30 mouse cellular contexts compared by ENCODE assay signal in the genomic region with DNA sequence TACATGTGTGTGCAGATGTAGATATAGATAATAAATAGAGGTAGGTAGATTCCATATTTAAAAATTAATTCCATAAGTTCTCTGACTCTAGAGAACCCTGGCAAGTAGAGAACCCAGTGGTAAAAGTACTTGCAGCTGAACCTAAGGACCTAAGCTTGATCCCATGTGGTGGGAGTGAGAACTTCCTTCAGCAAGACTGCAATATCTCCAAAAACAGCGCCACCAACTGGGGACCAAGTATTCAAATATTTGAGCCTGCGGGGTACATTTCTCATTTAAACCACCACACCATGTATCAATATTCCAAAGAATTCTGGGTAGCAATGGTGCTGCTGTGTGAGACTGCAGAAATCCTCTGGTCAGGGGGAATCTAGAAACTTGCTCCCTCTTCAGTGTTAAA. TPM values are rescaled to one million over a fixed set of nuclear protein-coding genes. Genes with fewer than 3 reads are reported as not detected.
DNase-seq lines count a peak whose midpoint lies in the region; ATAC-seq and TF ChIP-seq lines count a peak whose summit lies in the region.
"Had no signal": no experiment of that assay in that cellular context is flagged by ENCODE, and none has a peak within 500 bp of the region (broad histone marks: within the 10 kb centered on the region; RNA-seq: fewer than 3 reads in every experiment).

No protein-coding gene starts in this region.

- POLR2A ChIA-PET in Patski (lab: Charles Lee) = no interaction called here

- WGBS in lung, postnatal 0 days = 73% methylated on average over 2 of the region's 2 CpGs

- no peak overlapping the region for H3K9ac ChIP-seq in lung, postnatal 0 days (replicated peaks; ENCODE audit: low read depth)
- H3K9ac ChIP-seq: embryonic facial prominence, embryonic 15.5 days; heart, embryonic 15.5 days; hindbrain, embryonic 12.5 days; kidney, embryonic 15.5 days; limb, embryonic 13.5 days; neural tube, embryonic 13.5 days; stomach, embryonic 15.5 days had no signal

- H3K4me3 ChIP-seq in lung, postnatal 0 days (ENCODE audit: low read depth, low read length) = no peak overlapping the region
- H3K4me3 ChIP-seq: embryonic facial prominence, embryonic 10.5 days; embryonic facial prominence, embryonic 15.5 days; gastrocnemius, adult 2 months; heart, embryonic 10.5 days; heart, embryonic 15.5 days; hindbrain, embryonic 12.5 days; kidney, embryonic 15.5 days; limb, embryonic 13.5 days; midbrain, embryonic 10.5 days; neural tube, embryonic 13.5 days; stomach, embryonic 15.5 days had no signal

- in situ Hi-C loops in Patski (cut with MboI; ENCODE audit: low pct_unique_long_range_greater_than_20kb) = loop anchor here (5.0 kb wide), 1 partner anchor 63 kb away; no protein-coding TSS in a partner anchor

- ATAC-seq in lung, postnatal 0 days = no peak
- ATAC-seq in Patski = no peak
- ATAC-seq: forebrain, embryonic 14.5 days; hindbrain, postnatal 0 days had no signal

- H3K4me1 ChIP-seq in lung, postnatal 0 days (ENCODE audit: insufficient read depth, low read depth, low read length) = no peaks in the 10 kb centered on the region
- H3K4me1 ChIP-seq: embryonic facial prominence, embryonic 10.5 days; embryonic facial prominence, embryonic 15.5 days; heart, embryonic 15.5 days; hindbrain, embryonic 12.5 days; kidney, embryonic 15.5 days; limb, embryonic 13.5 days; midbrain, embryonic 10.5 days; neural tube, embryonic 13.5 days; stomach, embryonic 15.5 days had no signal

- CTCF ChIA-PET in Patski (lab: Charles Lee) = no interaction called here

- H3K27me3 ChIP-seq in lung, postnatal 0 days (replicated peaks; ENCODE audit: insufficient read depth, low read length) = no peaks in the 10 kb centered on the region
- no peaks in the 10 kb centered on the region for H3K27me3 ChIP-seq in Patski
- H3K27me3 ChIP-seq: CH12.LX; embryonic facial prominence, embryonic 15.5 days; heart, embryonic 15.5 days; hindbrain, embryonic 12.5 days; kidney, embryonic 15.5 days; limb, embryonic 13.5 days; neural tube, embryonic 13.5 days; stomach, embryonic 15.5 days had no signal

- H3K9me3 ChIP-seq in lung, postnatal 0 days (ENCODE audit: low read length) = no peaks in the 10 kb centered on the region
- H3K9me3 ChIP-seq: embryonic facial prominence, embryonic 10.5 days; embryonic facial prominence, embryonic 15.5 days; heart, embryonic 10.5 days; heart, embryonic 15.5 days; hindbrain, embryonic 12.5 days; kidney, embryonic 15.5 days; limb, embryonic 13.5 days; midbrain, embryonic 10.5 days; neural tube, embryonic 13.5 days; stomach, embryonic 15.5 days had no signal

- intact Hi-C loops in left cerebral cortex, postnatal 10 days (cut with DNase I) = no loop called here

- peak; percentile 27 for DNase-seq in heart, adult 11 months
- no peak for DNase-seq in heart, adult 18-20 months
- DNase-seq in lung, postnatal 0 days (ENCODE audit: low spot score) = no peak
- DNase-seq in lung, postnatal 25 days (ENCODE audit: low spot score) = no peak
- no peak for DNase-seq in Patski (ENCODE audit: low read depth, low spot score)
- DNase-seq in spleen, postnatal 4 days (ENCODE audit: low spot score in 2 of 2) = no peak
- DNase-seq in left cerebral cortex, postnatal 10 days (ENCODE audit: extremely low spot score in 1 of 2, low spot score in 2 of 2) = no peak
- DNase-seq: adrenal gland, adult 8-10 months; cerebellum, adult 8-10 months; cerebellum, postnatal 25 days; gastrocnemius, adult 2 months; heart, postnatal 36 days; kidney, adult 18-20 months; kidney, postnatal 25 days; lung, adult 18-20 months; lung, postnatal 10 days had no signal

- TF ChIP-seq EP300 in lung, postnatal 0 days (IDR thresholded peaks at IDR 0.05) = no peak

- no peak overlapping the region for H3K4me2 ChIP-seq in lung, postnatal 0 days (replicated peaks; ENCODE audit: low read depth, low read length)
- H3K4me2 ChIP-seq: embryonic facial prominence, embryonic 15.5 days; heart, embryonic 15.5 days; hindbrain, embryonic 12.5 days; kidney, embryonic 15.5 days; limb, embryonic 13.5 days; liver, embryonic 11.5 days; neural tube, embryonic 13.5 days; stomach, embryonic 15.5 days had no signal

- TF ChIP-seq CTCF in lung, postnatal 0 days (IDR thresholded peaks at IDR 0.05) = peak; percentile 34
- TF ChIP-seq CTCF in Patski (IDR thresholded peaks at IDR 0.05) = peak; percentile 19

- no peaks in the 10 kb centered on the region for H3K36me3 ChIP-seq in lung, postnatal 0 days (ENCODE audit: insufficient read depth, low read length)
- H3K36me3 ChIP-seq: embryonic facial prominence, embryonic 10.5 days; embryonic facial prominence, embryonic 15.5 days; heart, embryonic 10.5 days; heart, embryonic 15.5 days; hindbrain, embryonic 12.5 days; kidney, embryonic 15.5 days; limb, embryonic 13.5 days; midbrain, embryonic 10.5 days; neural tube, embryonic 13.5 days; stomach, embryonic 15.5 days had no signal

- H3K27ac ChIP-seq in lung, postnatal 0 days (ENCODE audit: low read length) = no peak overlapping the region
- H3K27ac ChIP-seq: embryonic facial prominence, embryonic 10.5 days; embryonic facial prominence, embryonic 15.5 days; gastrocnemius, adult 2 months; heart, embryonic 10.5 days; heart, embryonic 15.5 days; hindbrain, embryonic 12.5 days; hindbrain, postnatal 0 days; kidney, embryonic 15.5 days; limb, embryonic 13.5 days; midbrain, embryonic 10.5 days; neural tube, embryonic 13.5 days; stomach, embryonic 15.5 days had no signal

RNA-seq across cellular contexts. Expression of a gene that starts 7.3 kb away (rescaled TPM):
- 10 to 100 TPM; 10.1 to 11.3 TPM for total RNA-seq in heart, adult 18-20 months (2021)
- 25.9 and 26.8 TPM in 2 replicates for polyA plus RNA-seq in lung, postnatal 0 days (2015; fragmentation: Nextera tagmentation; extraction: Ambion mirVana)
- 11.1 TPM for polyA plus RNA-seq in Patski (2021)
- 10 to 100 TPM; 22.3 to 23.6 TPM for total RNA-seq in left cerebral cortex, postnatal 10 days (2021)

RNA-seq across cellular contexts. Expression of a gene that starts 11.5 kb away (rescaled TPM):
- 1 to 10 TPM; 6.5 TPM for total RNA-seq in heart, adult 18-20 months (2021)
- polyA plus RNA-seq in lung, postnatal 0 days (2015; fragmentation: Nextera tagmentation; extraction: Ambion mirVana) = 12.0 and 13.2 TPM in 2 replicates
- polyA plus RNA-seq in Patski (2021) = 9.2 TPM
- total RNA-seq in left cerebral cortex, postnatal 10 days (2021) = 10 to 100 TPM; 44.2 to 46.4 TPM

Comparison
In these comparisons a context has a peak if more than half of its experiments do, and no peak if none do; other contexts are left out.
1. RNA of a gene that starts 11.5 kb away (total RNA-seq): 44.2 to 46.4 TPM in left cerebral cortex, postnatal 10 days; 6.5 TPM in heart, adult 18-20 months; every median in the first group is over 4 times any median in the second.